ENCODE assay signal across 8 mouse cellular contexts in the genomic region with DNA sequence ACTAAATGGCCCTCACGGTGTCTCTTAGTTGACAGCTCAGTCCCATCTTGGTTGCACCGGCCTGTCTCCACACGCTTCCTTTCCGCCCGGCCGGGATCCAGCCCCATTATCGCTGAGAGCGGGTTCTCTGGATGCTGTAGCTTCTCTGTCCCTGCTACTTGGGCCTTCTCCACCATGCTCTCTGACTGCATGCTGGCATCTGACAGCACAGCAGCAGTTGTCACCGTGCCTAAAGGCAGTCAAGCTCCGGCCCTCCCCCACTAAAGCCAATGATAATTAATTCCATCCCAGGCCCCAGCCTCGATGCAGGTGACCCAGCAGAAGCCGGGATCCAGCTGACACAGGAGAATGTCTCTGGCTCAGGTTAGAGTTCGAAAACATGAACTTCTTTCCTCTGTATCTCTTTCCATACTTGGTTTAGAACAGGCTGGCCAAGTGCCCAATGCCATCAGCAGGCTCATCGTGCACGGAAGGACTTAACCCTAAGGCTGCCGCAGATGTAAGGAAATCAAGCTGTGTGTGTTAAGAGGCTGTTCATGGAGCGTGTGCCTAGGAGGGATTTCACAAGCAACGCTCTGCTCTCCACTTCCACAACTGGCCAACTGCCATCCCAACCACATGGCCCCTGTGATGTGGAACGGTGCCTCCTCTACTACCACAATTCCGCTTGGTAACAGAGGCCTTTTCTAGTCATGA.
A peak's percentile ranks its signal among the peaks of the same experiment; 100 is the strongest.
DNase-seq lines count a peak whose midpoint lies in the region; ATAC-seq and TF ChIP-seq lines count a peak whose summit lies in the region.

No protein-coding gene starts in this region.

- ATAC-seq in lung, embryonic 16.5 days (ENCODE audit: low read depth): peak; percentile 18; the same call in 1 of the 2 replicates
- no peak for ATAC-seq in limb, embryonic 12.5 days (ENCODE audit: insufficient number of reproducible peaks, insufficient read depth, low FRiP score, low TSS enrichment, low read depth)
- no peak for ATAC-seq in inflammation-experienced regulatory T-cells, adult 6 months

- no peaks in the 10 kb centered on the region for H3K9me3 ChIP-seq in lung, embryonic 16.5 days (ENCODE audit: control insufficient read depth, low read length)
- no peaks in the 10 kb centered on the region for H3K9me3 ChIP-seq in limb, embryonic 12.5 days

- no peak overlapping the region for H3K4me3 ChIP-seq in lung, embryonic 16.5 days (ENCODE audit: low read length)
- no peak overlapping the region for H3K4me3 ChIP-seq in lung, adult 2 months (replicated peaks; ENCODE audit: extremely low read depth, low read depth, low read length)
- H3K4me3 ChIP-seq in limb, embryonic 12.5 days (replicated peaks): no peak overlapping the region

- no peak overlapping the region for H3K27ac ChIP-seq in lung, embryonic 16.5 days (ENCODE audit: low read length)
- H3K27ac ChIP-seq in limb, embryonic 12.5 days: no peak overlapping the region

- H3K4me1 ChIP-seq in lung, embryonic 16.5 days (replicated peaks; ENCODE audit: control insufficient read depth, insufficient read depth, low read length): peaks cover 13% of the 10 kb centered on the region
- no peaks in the 10 kb centered on the region for H3K4me1 ChIP-seq in lung, adult 2 months (ENCODE audit: control insufficient read depth, insufficient read depth, low read length)
- H3K4me1 ChIP-seq in limb, embryonic 12.5 days (replicated peaks): peaks cover 25% of the 10 kb centered on the region

- no peak for TF ChIP-seq CTCF in lung, adult 2 months (IDR thresholded peaks at IDR 0.05; ENCODE audit: insufficient read depth, low read length)

- TF ChIP-seq POLR2A in lung, adult 2 months (IDR thresholded peaks at IDR 0.05; ENCODE audit: borderline replicate concordance, extremely low read depth, low read depth, low read length): no peak

- H3K27me3 ChIP-seq in lung, embryonic 16.5 days (ENCODE audit: control insufficient read depth, insufficient read depth, low read depth, low read length): no peaks in the 10 kb centered on the region
- H3K27me3 ChIP-seq in limb, embryonic 12.5 days: no peaks in the 10 kb centered on the region

- WGBS in lung, embryonic 16.5 days: 58% methylated on average over 20 of the region's 20 CpGs
- 65% methylated on average over 20 of the region's 20 CpGs for whole genome bisulfite sequencing in lung, adult 2 months
- 45% methylated on average over 20 of the region's 20 CpGs for WGBS in limb, embryonic 12.5 days

- no peak overlapping the region for H3K9ac ChIP-seq in lung, embryonic 16.5 days (ENCODE audit: low read length)
- H3K9ac ChIP-seq in limb, embryonic 12.5 days (replicated peaks): no peak overlapping the region

- no peaks in the 10 kb centered on the region for H3K36me3 ChIP-seq in lung, embryonic 16.5 days (ENCODE audit: control insufficient read depth, insufficient read depth, low read length)
- H3K36me3 ChIP-seq in limb, embryonic 12.5 days: no peaks in the 10 kb centered on the region

- no peak for DNase-seq in lung, adult 2 months
- peak; percentile 65 for DNase-seq in adrenal gland, postnatal 25 days
- peak; percentile 72 to 77 for DNase-seq in cerebellum, postnatal 14 days
- no peak for DNase-seq in ovary, postnatal 14 days (ENCODE audit: low spot score)
- no peak for DNase-seq in heart, adult 9 months (ENCODE audit: low spot score in 2 of 2)

- no peak overlapping the region for H3K4me2 ChIP-seq in lung, embryonic 16.5 days (ENCODE audit: low read depth, low read length)
- H3K4me2 ChIP-seq in limb, embryonic 12.5 days: peak overlapping the region; percentile 13; the same call in 1 of the 2 replicates

Comparison
In these comparisons a context has a peak if more than half of its experiments do, and no peak if none do; other contexts are left out.
1. DNase-seq: peak in adrenal gland, postnatal 25 days (single experiment) and cerebellum, postnatal 14 days (2 of 2); none in lung, adult 2 months (single experiment), ovary, postnatal 14 days (single experiment) and heart, adult 9 months (0 of 2).